Mouse (Mus musculus): ENCODE measurements around the gene Bok. TPM values are rescaled to one million over a fixed set of nuclear protein-coding genes. Genes with fewer than 3 reads are reported as not detected.

The Bok gene
- polyA plus RNA-seq, 1 experiment from 2014 or later = 77.6 TPM

GRCm38 (mm10) chr1:93740671-93741070 is 55.2 kb downstream of the Bok start:
- H3K4me2 ChIP-seq (ENCODE audit: low read length) = no peak overlapping the region
- no peaks in the 10 kb centered on the region for H3K9me3 ChIP-seq (ENCODE audit: control insufficient read depth, low read length)
- no peaks in the 10 kb centered on the region for H3K36me3 ChIP-seq (ENCODE audit: control insufficient read depth, insufficient read depth, low read length)
- no peak overlapping the region for H3K4me3 ChIP-seq (replicated peaks; ENCODE audit: low read depth, low read length)
- ATAC-seq (ENCODE audit: low FRiP score, low TSS enrichment) (no peak), DNase-seq (no peak)
- WGBS = 91% methylated on average over 2 of the region's 2 CpGs
- H3K4me1 ChIP-seq (ENCODE audit: control insufficient read depth, insufficient read depth, low read length) = no peaks in the 10 kb centered on the region
- no peak overlapping the region for H3K27ac ChIP-seq (replicated peaks; ENCODE audit: low read depth, low read length)
- H3K27me3 ChIP-seq (ENCODE audit: control insufficient read depth, insufficient read depth, low read length) = no peaks in the 10 kb centered on the region
- no peak overlapping the region for H3K9ac ChIP-seq (replicated peaks; ENCODE audit: low read length)

DNA sequence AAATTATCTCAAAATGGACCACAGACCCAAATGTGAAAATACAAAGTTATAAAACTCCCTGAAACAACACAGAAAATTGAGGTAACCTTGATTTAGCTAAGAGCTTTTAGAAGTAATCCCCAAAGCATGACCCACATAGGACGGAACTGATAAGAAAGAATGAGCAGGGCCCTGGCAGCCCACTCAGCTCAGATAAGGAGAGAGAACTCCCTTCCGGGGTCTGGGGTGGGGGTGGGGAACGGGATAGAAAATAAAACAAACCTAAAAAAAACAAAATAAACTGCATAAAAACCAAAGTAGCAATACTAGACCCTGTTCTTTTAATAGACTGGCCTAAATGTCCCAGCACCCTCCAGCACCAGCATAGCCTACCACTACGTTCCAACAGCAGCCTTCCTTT is 56.5 kb downstream of the Bok start:
- H3K4me2 ChIP-seq (ENCODE audit: low read length) = no peak overlapping the region
- H3K9me3 ChIP-seq (ENCODE audit: control insufficient read depth, low read length) = no peaks in the 10 kb centered on the region
- H3K27me3 ChIP-seq (ENCODE audit: control insufficient read depth, insufficient read depth, low read length) = no peaks in the 10 kb centered on the region
- H3K4me1 ChIP-seq (ENCODE audit: control insufficient read depth, insufficient read depth, low read length) = no peaks in the 10 kb centered on the region
- ATAC-seq (ENCODE audit: low FRiP score, low TSS enrichment) (no peak), DNase-seq (no peak)
- no peak overlapping the region for H3K27ac ChIP-seq (replicated peaks; ENCODE audit: low read depth, low read length)
- 91% methylated on average over 4 of the region's 4 CpGs for WGBS
- no peak overlapping the region for H3K9ac ChIP-seq (replicated peaks; ENCODE audit: low read length)
- H3K36me3 ChIP-seq (ENCODE audit: control insufficient read depth, insufficient read depth, low read length) = no peaks in the 10 kb centered on the region
- no peak overlapping the region for H3K4me3 ChIP-seq (replicated peaks; ENCODE audit: low read depth, low read length)

DNA sequence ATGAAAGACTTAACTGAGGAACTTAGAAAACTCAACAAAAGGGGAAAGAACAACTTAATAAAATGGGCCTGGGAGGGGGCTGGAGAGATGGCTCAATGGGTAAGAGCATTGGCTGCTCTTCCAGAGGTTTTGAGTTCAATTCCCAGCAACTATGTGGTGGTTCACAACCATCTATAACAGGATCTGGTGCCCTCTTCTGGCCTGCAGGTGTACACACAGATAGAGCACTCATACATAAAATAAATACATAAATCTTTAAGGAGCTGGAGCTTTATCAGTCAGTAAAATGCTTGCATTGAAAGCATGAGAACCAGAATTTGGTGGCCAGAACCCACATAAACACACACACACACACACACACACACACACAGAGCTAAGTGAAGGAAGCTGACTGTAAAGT is 57.5 kb downstream of the Bok start:
- Histone ChIP-seq H3K27me3 (ENCODE audit: control insufficient read depth, insufficient read depth, low read length) (no peaks in the 10 kb centered on the region), H3K9me3 (ENCODE audit: control insufficient read depth, low read length) (no peaks in the 10 kb centered on the region), H3K9ac (replicated peaks; ENCODE audit: low read length) (no peak overlapping the region), H3K4me3 (replicated peaks; ENCODE audit: low read depth, low read length) (no peak overlapping the region), H3K27ac (replicated peaks; ENCODE audit: low read depth, low read length) (no peak overlapping the region), H3K4me1 (ENCODE audit: control insufficient read depth, insufficient read depth, low read length) (no peaks in the 10 kb centered on the region), H3K36me3 (ENCODE audit: control insufficient read depth, insufficient read depth, low read length) (no peaks in the 10 kb centered on the region), H3K4me2 (ENCODE audit: low read length) (no peak overlapping the region)
- DNase-seq = no peak
- no peak for ATAC-seq (ENCODE audit: low FRiP score, low TSS enrichment)

Other genes with a start within 250 kb of the Bok start
- gene Hdlbp, start 206.8 kb upstream of the Bok start, polyA plus RNA-seq (2014; fragmentation: Nextera tagmentation; extraction: Ambion mirVana) = 66.0 and 69.0 TPM in 2 replicates
- 3.6 and 4.7 TPM in 2 replicates for gene Farp2, start 173.6 kb upstream of the Bok start, polyA plus RNA-seq (2014; fragmentation: Nextera tagmentation; extraction: Ambion mirVana)
- 357 and 370 TPM in 2 replicates for gene Stk25, start 27.0 kb upstream of the Bok start, polyA plus RNA-seq (2014; fragmentation: Nextera tagmentation; extraction: Ambion mirVana)
- 101 and 102 TPM in 2 replicates for gene Atg4b, start 65.8 kb downstream of the Bok start, polyA plus RNA-seq (2014; fragmentation: Nextera tagmentation; extraction: Ambion mirVana)
- 39.2 and 46.3 TPM in 2 replicates for gene Thap4, start 69.2 kb downstream of the Bok start, polyA plus RNA-seq (2014; fragmentation: Nextera tagmentation; extraction: Ambion mirVana)
- 143 and 144 TPM in 2 replicates for gene Dtymk, start 116.3 kb downstream of the Bok start, polyA plus RNA-seq (2014; fragmentation: Nextera tagmentation; extraction: Ambion mirVana)
- gene Ing5, start 118.3 kb downstream of the Bok start, polyA plus RNA-seq (2014; fragmentation: Nextera tagmentation; extraction: Ambion mirVana) = 9.6 and 9.7 TPM in 2 replicates
- gene D2hgdh, start 139.2 kb downstream of the Bok start, polyA plus RNA-seq (2014; fragmentation: Nextera tagmentation; extraction: Ambion mirVana) = 10.5 and 11.5 TPM in 2 replicates
- gene Gal3st2, start 175.6 kb downstream of the Bok start, polyA plus RNA-seq (2014; fragmentation: Nextera tagmentation; extraction: Ambion mirVana) = 0.24 TPM in 1 of 2 replicates, not detected in the other
- gene Gal3st2b, start 232.7 kb downstream of the Bok start, polyA plus RNA-seq (2014; fragmentation: Nextera tagmentation; extraction: Ambion mirVana) = not detected in 2 replicates